Mouse (Mus musculus): Measurements from ENCODE around the gene Dnaja3. TPM values are rescaled to one million over a fixed set of nuclear protein-coding genes. Genes with fewer than 3 reads are reported as not detected.
A peak's percentile ranks its signal among the peaks of the same experiment; 100 is the strongest.
"Not testable (repeated sequence)": the region's sequence is repeated elsewhere in the genome, so short reads cannot be mapped to it uniquely, and the experiment has no call there.

The Dnaja3 gene
- total RNA-seq, 2 experiments from 2014 or later, result 58.7 to 59.0 TPM

- intact Hi-C loops (cut with DNase I), result no loop called here
- DNase-seq (ENCODE audit: extremely low spot score in 1 of 2, low spot score in 2 of 2), result peak in 1 of 2 experiments; percentile 68
Measured at GRCm38 (mm10) chr16:4654706-4655105, 14.9 kb downstream of the Dnaja3 start.

DNA sequence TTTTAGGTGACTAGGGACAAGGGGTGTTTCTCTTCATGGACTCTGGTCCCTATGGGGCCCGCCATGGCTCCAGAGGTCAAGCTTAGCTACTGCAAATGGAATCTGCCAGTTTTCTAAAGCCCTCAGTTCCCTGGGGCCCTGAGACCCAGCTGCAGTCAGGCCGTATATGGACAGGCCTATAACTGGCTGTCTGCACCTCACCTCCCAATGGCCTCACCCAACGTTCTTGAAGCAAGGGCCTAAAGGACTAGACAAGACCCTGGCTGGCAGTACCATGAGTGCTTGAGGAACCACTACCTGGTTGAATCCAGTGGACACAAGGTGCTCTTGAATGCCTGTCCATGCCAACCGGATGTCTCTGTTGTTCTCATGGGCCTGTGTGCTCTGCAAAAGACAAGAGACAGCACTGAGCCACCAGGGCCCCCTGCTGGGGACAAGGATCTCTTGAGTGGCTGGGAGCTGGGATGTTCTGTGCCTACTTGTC, 15.5 kb downstream of the Dnaja3 start:
- intact Hi-C loops (cut with DNase I), result no loop called here
- no peak for DNase-seq (ENCODE audit: extremely low spot score in 1 of 2, low spot score in 2 of 2)

DNA sequence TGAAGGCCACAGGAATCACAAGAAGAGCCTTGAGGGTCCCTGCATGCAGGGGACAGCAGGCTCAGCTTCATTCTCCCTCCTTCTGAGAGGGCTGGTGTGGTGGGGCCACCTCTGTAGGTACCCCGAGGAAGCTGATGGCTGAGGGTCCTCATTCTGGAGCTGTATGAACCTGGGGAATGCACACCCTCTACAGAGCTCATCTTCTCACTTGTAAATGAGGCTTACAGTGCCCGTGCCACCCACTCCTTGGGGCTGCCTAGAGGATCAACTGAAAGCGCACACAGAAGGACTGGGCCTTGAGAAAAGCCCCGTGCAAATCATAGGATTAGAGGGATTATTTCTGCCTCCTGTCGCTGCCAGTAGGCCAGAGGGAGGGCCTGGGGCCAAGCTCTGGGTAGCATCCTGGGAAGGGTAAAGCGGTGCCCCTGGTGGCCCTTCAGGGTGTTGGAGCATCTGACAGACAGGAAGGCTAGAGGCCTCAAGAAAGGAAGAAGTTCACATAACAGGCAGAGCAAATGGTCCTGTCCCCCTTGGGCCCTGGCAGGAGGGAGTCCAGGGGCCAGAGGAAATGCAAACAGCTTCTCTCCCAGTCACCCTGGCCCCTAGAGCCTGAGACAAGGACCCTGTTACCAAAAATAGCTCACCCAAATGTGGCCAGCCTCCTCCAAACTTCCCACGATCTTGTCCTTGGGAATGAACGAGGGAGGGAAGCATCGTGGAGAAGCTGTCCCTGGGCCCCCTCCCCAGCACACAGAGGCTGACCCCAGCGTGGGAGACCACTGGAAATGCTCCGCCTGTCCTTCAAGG, 16.2 kb downstream of the Dnaja3 start:
- DNase-seq (ENCODE audit: extremely low spot score in 1 of 2, low spot score in 2 of 2), result peak in 1 of 2 experiments; percentile 64
- intact Hi-C loops (cut with DNase I), result no loop called here

GRCm38 (mm10) chr16:4656571-4657081, 16.8 kb downstream of the Dnaja3 start:
- intact Hi-C loops (cut with DNase I), result no loop called here
- DNase-seq (ENCODE audit: extremely low spot score in 1 of 2, low spot score in 2 of 2), result no peak

- intact Hi-C loops (cut with DNase I), result no loop called here
- peak in 1 of 2 experiments; percentile 77 for DNase-seq (ENCODE audit: extremely low spot score in 1 of 2, low spot score in 2 of 2)
Measured at GRCm38 (mm10) chr16:4658781-4659245, 19.0 kb downstream of the Dnaja3 start.

DNA sequence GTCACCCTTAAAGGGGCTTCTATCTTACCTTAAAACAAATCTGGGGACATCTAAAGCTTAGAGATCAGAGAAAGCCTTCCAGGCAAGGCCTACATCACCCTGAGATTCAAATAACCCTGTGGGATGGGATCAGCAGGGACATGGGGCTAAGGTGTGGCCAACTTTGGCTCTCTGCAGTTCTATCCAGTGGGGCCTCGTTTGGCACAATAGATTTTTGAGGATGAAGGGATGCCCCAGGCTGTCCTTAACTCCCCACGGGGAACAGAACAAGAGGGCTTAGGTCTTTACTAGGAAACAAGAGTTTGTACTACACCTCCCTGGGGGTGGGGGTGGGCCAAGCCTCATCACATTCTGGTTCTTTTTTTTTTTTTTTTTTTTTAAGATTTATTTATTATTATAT, 19.5 kb downstream of the Dnaja3 start:
- no peak for DNase-seq (ENCODE audit: extremely low spot score in 1 of 2, low spot score in 2 of 2)
- intact Hi-C loops (cut with DNase I), result no loop called here

DNA sequence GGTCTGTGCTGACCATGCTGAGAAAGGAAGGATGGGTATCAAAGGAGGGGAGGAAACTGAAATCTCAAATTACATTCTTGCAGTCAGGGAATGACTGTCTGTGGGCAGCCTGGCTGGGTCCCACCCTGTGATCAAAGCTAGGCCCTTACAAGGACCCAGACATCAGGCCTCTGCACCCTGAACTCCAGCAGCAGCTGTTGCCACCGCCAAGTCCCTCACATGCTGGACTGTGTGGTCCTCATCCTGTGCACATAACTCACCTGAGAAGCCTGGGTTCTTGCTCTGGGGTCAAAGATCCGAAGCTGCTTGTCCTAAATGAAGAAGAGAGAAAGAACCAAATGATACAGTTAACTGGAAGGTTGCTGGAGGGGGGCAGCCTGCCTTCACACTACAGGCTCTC, 21.8 kb downstream of the Dnaja3 start:
- DNase-seq (ENCODE audit: extremely low spot score in 1 of 2, low spot score in 2 of 2), result no peak
- intact Hi-C loops (cut with DNase I), result no loop called here

DNA sequence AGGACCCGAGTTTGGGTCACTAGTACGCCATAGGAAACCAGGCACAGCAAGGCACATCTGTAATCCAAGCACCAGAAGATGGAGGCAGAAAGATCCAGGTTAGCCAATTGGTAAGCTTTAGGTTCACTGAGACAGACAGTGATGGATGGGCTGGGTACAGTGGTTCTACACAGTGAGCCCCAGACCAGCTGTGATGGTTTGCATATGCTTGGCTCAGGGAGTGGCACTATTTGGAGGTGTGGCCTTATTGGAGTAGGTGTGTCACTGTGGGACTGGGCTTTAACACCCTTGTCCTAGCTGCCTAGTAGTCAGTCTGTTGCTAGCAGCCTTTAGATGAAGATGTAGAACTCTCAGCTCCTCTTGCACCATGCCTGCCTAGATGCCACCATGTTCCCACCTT, 24.0 kb downstream of the Dnaja3 start:
- intact Hi-C loops (cut with DNase I), result no loop called here
- DNase-seq (ENCODE audit: extremely low spot score in 1 of 2, low spot score in 2 of 2), result no peak

- DNase-seq (ENCODE audit: extremely low spot score in 1 of 2, low spot score in 2 of 2), result no peak
- intact Hi-C loops (cut with DNase I), result loop anchor here (2.0 kb wide), 1 partner anchor 35 kb away; no protein-coding TSS in a partner anchor
Measured at GRCm38 (mm10) chr16:4665726-4666125, 25.9 kb downstream of the Dnaja3 start.

DNA sequence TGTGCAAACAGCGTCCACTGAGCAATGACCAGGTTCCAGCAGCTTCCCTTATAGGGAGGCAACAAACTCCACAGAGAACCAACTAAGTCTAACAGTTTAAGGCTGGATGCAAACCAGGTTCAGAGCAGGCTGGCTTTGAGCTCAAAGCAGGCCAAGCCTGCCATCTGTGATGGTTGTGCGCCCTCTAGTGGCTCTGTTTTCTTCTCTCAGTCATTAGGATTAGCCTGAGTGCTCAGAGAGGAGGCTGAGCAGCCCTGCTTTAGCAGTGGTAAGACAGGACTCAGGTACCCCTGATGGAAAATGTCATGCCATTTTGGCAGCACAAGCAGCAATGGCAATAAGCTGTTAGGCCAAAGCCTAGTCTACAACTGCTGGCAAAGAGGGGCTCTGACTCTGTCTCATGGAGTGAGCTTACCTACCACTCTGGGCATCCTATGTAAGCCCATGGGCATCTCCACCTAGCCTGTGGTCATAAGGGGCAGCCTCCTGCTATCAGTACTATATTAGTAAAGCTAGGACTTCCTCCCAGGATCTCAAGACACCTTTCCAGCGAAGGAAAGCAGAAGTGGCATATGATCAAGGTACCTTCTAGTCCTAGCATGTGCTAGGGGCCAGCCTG, 27.5 kb downstream of the Dnaja3 start:
- intact Hi-C loops (cut with DNase I), result loop anchor here (2.0 kb wide), 1 partner anchor 36 kb away; no protein-coding TSS in a partner anchor
- peak; percentile 83 to 88 for DNase-seq (ENCODE audit: extremely low spot score in 1 of 2, low spot score in 2 of 2)

- no peak for DNase-seq (ENCODE audit: extremely low spot score in 1 of 2, low spot score in 2 of 2)
- intact Hi-C loops (cut with DNase I), result no loop called here
Measured at GRCm38 (mm10) chr16:4670317-4670716, 30.5 kb downstream of the Dnaja3 start.

GRCm38 (mm10) chr16:4674091-4674490, 34.3 kb downstream of the Dnaja3 start:
- intact Hi-C loops (cut with DNase I), result no loop called here
- no peak for DNase-seq (ENCODE audit: extremely low spot score in 1 of 2, low spot score in 2 of 2)

DNA sequence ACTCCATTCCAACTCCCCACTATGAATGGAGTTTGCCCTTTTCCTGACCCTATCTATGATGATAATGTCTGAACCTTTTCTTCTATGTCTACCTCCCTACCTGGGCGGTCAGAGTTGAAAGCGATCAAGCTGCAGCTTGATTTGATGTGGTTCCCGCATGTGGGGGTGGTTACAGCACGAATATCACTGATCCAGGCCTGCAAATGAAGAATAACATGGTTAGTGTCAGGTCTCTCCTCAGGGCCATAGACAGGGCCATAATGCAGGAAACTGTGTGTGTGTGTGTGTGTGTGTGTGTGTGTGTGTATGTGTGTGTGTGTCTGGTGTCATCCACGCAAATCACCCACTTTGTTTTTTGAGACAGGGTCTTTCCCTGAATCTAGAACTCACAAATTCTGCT, 37.0 kb downstream of the Dnaja3 start:
- no peak for DNase-seq (ENCODE audit: extremely low spot score in 1 of 2, low spot score in 2 of 2)
- intact Hi-C loops (cut with DNase I), result no loop called here

DNA sequence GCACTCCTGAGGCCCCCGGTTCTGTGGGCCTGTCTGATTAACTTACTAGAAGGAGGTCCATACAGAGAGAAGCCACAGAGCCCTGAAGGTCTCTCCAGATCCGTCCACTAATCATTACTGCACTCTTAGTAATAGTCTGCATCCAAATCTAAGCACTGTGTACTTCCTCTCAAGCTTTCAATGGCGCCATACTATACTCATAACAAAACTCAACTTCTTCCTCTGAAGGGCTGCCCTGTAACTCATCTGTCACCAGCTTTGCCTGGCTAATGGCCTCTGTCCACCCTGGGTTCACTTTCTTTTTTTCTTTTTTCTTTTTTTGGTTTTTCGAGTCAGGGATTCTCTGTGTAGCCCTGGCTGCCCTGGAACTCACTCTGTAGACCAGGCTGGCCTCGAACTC, 38.3 kb downstream of the Dnaja3 start:
- intact Hi-C loops (cut with DNase I), result no loop called here
- no peak for DNase-seq (ENCODE audit: extremely low spot score in 1 of 2, low spot score in 2 of 2)

DNA sequence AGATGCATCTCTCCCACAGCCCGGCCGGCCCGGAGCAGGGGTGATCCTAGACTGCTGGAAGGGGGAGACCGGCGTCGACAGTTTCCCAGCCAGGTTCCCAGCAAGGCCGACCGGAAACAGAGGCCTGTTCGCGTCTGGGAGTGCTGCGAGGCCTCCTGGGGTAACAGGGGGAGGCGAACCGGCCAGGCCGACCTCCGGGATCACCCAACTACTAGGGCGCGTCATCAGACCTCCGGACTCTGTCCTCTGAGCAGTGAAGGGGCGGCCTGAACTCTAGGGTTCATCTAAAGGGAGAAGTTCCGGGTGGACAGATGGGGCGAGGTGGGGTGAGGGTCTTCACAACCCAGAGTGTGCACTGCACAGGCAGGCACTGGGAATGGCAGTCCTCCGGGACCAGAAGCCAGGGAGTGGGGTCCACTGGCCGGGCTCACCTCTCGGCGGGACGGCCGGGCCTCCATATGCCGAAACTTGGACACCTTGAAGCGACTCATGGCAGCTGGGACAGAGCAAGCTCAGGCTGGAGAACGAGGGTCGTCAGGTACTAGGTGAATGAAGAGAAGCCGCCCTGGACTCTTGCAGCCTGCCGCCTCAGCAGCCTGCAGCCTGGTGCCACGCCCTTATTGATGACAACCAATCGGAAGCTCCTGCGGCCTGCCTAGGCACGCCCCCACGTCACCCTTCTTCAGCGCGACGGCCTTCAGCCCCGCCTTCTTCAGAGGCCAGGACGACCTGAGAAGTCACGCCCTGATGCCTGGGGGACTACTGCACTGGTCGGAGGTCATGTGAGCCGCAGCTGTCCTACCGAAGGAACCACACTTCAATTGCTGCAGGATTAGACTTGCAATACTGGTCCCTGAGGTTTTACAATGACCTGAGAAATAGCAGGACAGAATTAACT, 39.6 kb downstream of the Dnaja3 start, which contains the start of gene Coro7:
TSS of gene Coro7 (minus strand) at position 657 of the 898 bp plus-strand sequence.
- DNase-seq (ENCODE audit: extremely low spot score in 1 of 2, low spot score in 2 of 2), result peak; percentile 86 to 94
- intact Hi-C loops (cut with DNase I), result loop anchor here (5.0 kb wide), 1 partner anchor 108 kb away; no protein-coding TSS in a partner anchor

DNA sequence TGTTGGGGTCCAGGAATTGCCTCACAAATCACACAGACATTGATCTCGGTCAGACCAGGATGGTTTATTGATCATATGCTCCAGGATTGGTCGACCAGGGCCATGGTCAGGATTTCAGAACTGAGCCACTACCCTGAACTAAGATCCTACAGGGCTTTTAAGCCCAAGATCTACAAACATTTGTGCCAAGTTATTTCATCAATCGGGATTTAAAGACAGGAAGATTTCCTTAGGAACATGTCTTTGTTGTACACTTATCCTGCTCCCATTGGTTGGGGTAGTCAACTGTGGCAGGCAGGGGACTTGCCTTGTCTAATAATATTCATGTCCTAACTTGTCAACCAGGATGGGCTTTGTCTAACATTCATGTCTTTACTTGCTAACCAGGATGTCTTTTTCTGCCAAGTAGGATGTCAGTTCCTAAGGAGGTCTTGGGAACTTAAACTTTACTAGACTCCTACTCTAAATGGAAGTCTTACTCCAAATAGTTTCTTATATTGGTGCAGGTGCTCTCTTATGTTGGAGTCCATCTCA, 41.2 kb downstream of the Dnaja3 start:
- intact Hi-C loops (cut with DNase I), result loop anchor here (5.0 kb wide), 1 partner anchor 106 kb away; no protein-coding TSS in a partner anchor
- DNase-seq (ENCODE audit: extremely low spot score in 1 of 2, low spot score in 2 of 2), result not testable (repeated sequence)

DNA sequence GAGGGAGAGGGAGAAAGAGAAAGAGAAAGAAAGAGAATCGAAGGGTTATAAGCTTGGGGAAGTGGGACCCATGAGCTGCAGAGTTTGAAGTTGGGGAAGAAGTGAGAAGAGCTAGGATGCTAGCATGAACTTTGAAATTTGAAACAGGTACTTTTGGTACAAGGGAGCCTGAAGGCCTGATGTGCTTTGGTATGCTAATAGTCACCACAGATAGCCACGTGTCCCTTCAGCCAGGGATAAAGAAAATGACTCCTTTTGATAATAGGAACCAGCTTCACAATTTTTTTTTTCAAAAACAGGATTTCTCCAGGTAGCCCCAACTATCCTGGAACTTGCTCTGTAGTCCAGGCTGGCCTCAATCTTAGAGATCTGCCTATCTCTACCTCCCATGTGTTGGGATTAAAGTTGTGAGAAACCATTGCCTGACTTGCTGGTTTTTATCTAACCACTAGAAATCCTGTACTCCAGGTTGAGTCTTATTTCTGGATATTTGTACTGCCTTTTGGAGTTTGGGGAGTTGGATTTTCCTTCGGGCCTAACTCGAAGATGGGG, 42.9 kb downstream of the Dnaja3 start:
- intact Hi-C loops (cut with DNase I), result loop anchor here (5.0 kb wide), 1 partner anchor 105 kb away; no protein-coding TSS in a partner anchor
- no peak for DNase-seq (ENCODE audit: extremely low spot score in 1 of 2, low spot score in 2 of 2)

GRCm38 (mm10) chr16:4683193-4683580, 43.4 kb downstream of the Dnaja3 start:
- no peak for DNase-seq (ENCODE audit: extremely low spot score in 1 of 2, low spot score in 2 of 2)
- intact Hi-C loops (cut with DNase I), result loop anchor here (5.0 kb wide), 1 partner anchor 104 kb away; no protein-coding TSS in a partner anchor

Measured in left cerebral cortex, postnatal 10 days (tissue).